Mouse (Mus musculus) megakaryocyte, adult 5-6 weeks (primary cell): ENCODE data around the gene Cacnb2. TPM values are rescaled to one million over a fixed set of nuclear protein-coding genes. Genes with fewer than 3 reads are reported as not detected.

ENCODE experiments used
- ATAC-seq: 2 replicates; pipeline ENCODE4 v1.8.0; 2016; ENCODE audit warnings: mild to moderate bottlenecking, inconsistent platforms; ENCODE audit not compliant: poor library complexity, severe bottlenecking
- total RNA-seq, 2 experiments: library from RNA; stranded (forward) in 1 of 2; stranded (reverse) in 1 of 2; fragments of 153-499, 151-499 nt in 1 of 2; fragments of 221-1000, 200-1000 nt in 1 of 2; gene quantifications; 2 replicates each; pipeline versions ENCODE4 v1.2.3 to v1.2.4; 2015 to 2017

The Cacnb2 gene
- total RNA-seq (2015), result 0.36 and 1.6 TPM in 2 replicates
- 0.73 and 0.77 TPM in 2 replicates for total RNA-seq (2017)

- no peak for ATAC-seq
Measured at GRCm38 (mm10) chr2:14602788-14603187, at the start of gene Cacnb2. Gene Cacnb2 (plus strand): TSS chr2:14603088.

GRCm38 (mm10) chr2:14568020-14568419, 34.9 kb upstream of the Cacnb2 start:
- ATAC-seq, result no peak

- ATAC-seq, result no peak
Measured at GRCm38 (mm10) chr2:14571300-14571699, 31.6 kb upstream of the Cacnb2 start.

- ATAC-seq, result peak; percentile 72
Measured at GRCm38 (mm10) chr2:14589541-14589940, 13.3 kb upstream of the Cacnb2 start.

GRCm38 (mm10) chr2:14597909-14598563, 4.9 kb upstream of the Cacnb2 start:
- no peak for ATAC-seq

GRCm38 (mm10) chr2:14603784-14604781, 1.2 kb downstream of the Cacnb2 start:
- peak; percentile 71 for ATAC-seq

- ATAC-seq, result peak; percentile 28
Measured at GRCm38 (mm10) chr2:14604791-14605190, 1.9 kb downstream of the Cacnb2 start.

- 0 out of 2 replicates have a peak, but pooled peaks have one; percentile 9 for ATAC-seq
Measured at GRCm38 (mm10) chr2:14605207-14605606, 2.3 kb downstream of the Cacnb2 start.

GRCm38 (mm10) chr2:14608606-14609005, 5.7 kb downstream of the Cacnb2 start:
- no peak for ATAC-seq

- no peak for ATAC-seq
Measured at GRCm38 (mm10) chr2:14612705-14613104, 9.8 kb downstream of the Cacnb2 start.

- ATAC-seq, result no peak
Measured at GRCm38 (mm10) chr2:14616361-14616760, 13.5 kb downstream of the Cacnb2 start.

- ATAC-seq, result peak; percentile 65
Measured at GRCm38 (mm10) chr2:14620120-14620853, 17.4 kb downstream of the Cacnb2 start.

- ATAC-seq, result no peak
Measured at GRCm38 (mm10) chr2:14620891-14621290, 18.0 kb downstream of the Cacnb2 start.

- ATAC-seq, result peak; percentile 28; the same call in 1 of the 2 replicates
Measured at GRCm38 (mm10) chr2:14623820-14624219, 20.9 kb downstream of the Cacnb2 start.

GRCm38 (mm10) chr2:14629814-14630492, 27.1 kb downstream of the Cacnb2 start:
- ATAC-seq, result no peak

- ATAC-seq, result peak; percentile 99
Measured at GRCm38 (mm10) chr2:14631590-14631989, 28.7 kb downstream of the Cacnb2 start.

GRCm38 (mm10) chr2:14633202-14633601, 30.3 kb downstream of the Cacnb2 start:
- no peak for ATAC-seq

GRCm38 (mm10) chr2:14639266-14639665, 36.4 kb downstream of the Cacnb2 start:
- no peak for ATAC-seq

GRCm38 (mm10) chr2:14639877-14640276, 37.0 kb downstream of the Cacnb2 start:
- ATAC-seq, result no peak

- ATAC-seq, result no peak
Measured at GRCm38 (mm10) chr2:14641040-14641439, 38.2 kb downstream of the Cacnb2 start.
